Mouse (Mus musculus) stomach, embryonic 14.5 days (tissue): Measurements from ENCODE around the gene Dbx1. TPM values are rescaled to one million over a fixed set of nuclear protein-coding genes. Genes with fewer than 3 reads are reported as not detected.

Experiments
- ATAC-seq: fragments of 200-750 bp; cut with Nextera tagmentation; 2 replicates; pipeline ENCODE4 v1.8.0; 2017; ENCODE audit warnings: low read depth, moderate TSS enrichment; ENCODE audit not compliant: insufficient number of reproducible peaks, insufficient read depth, low FRiP score
- H3K27ac ChIP-seq: fragments of 300-500 bp; sonication (generic); 2 replicates; pipeline ENCODE4 v1.5.1; 2014; ENCODE audit warnings: mild to moderate bottlenecking, low read length, moderate library complexity, mixed read lengths
- H3K27me3 ChIP-seq: fragments of 300-500 bp; sonication (generic); 2 replicates; pipeline ENCODE4 v1.6.1; 2014; ENCODE audit warnings: low read length, control low read depth, mixed read lengths; ENCODE audit not compliant: control insufficient read depth, insufficient read depth
- H3K36me3 ChIP-seq: fragments of 300-500 bp; sonication (generic); 2 replicates; pipeline ENCODE4 v1.6.1; 2014; ENCODE audit warnings: mild to moderate bottlenecking, control low read depth, low read length, moderate library complexity, mixed read lengths; ENCODE audit not compliant: control insufficient read depth, insufficient read depth
- H3K4me1 ChIP-seq: fragments of 300-500 bp; sonication (generic); 2 replicates; pipeline ENCODE4 v1.6.1; 2014; ENCODE audit warnings: low read length, control low read depth, mixed read lengths; ENCODE audit not compliant: control insufficient read depth, insufficient read depth
- H3K4me2 ChIP-seq: fragments of 300-500 bp; sonication (generic); replicated peaks from 2 replicates; pipeline ENCODE4 v1.6.1; 2014; ENCODE audit warnings: low read depth, low read length, control low read depth
- H3K4me3 ChIP-seq: fragments of 300-500 bp; sonication (generic); 2 replicates; pipeline ENCODE4 v1.5.1; 2014; ENCODE audit warnings: low read depth, low read length, control low read depth
- H3K9ac ChIP-seq: fragments of 300-500 bp; sonication (generic); replicated peaks from 2 replicates; pipeline ENCODE4 v1.6.1; 2014; ENCODE audit warnings: low read depth, mild to moderate bottlenecking, control low read depth, low read length, moderate library complexity, mixed read lengths
- H3K9me3 ChIP-seq: fragments of 300-500 bp; sonication (generic); 2 replicates; pipeline ENCODE4 v1.6.1; 2016; ENCODE audit warnings: low read depth, low read length, control low read depth; ENCODE audit not compliant: control insufficient read depth
- WGBS: fragments of 180-500 bp; shearing (Covaris S2); extraction: QIAGEN DNeasy Blood & Tissue Kit; methylation state at CpG from one replicate; pipeline ENCODE4 v1.1.7; 2014; 5-methylcytosine and 5-hydroxymethylcytosine counted together
- polyA plus RNA-seq: library from polyadenylated mRNA; unstranded; fragments of >200 nt; fragmentation: Nextera tagmentation; extraction: Ambion mirVana; gene quantifications from 2 replicates; pipeline ENCODE4 v1.2.1, GENCODE M21; 2014

Dbx1 gene
- polyA plus RNA-seq, 1 experiment from 2014 or later = not detected

DNA sequence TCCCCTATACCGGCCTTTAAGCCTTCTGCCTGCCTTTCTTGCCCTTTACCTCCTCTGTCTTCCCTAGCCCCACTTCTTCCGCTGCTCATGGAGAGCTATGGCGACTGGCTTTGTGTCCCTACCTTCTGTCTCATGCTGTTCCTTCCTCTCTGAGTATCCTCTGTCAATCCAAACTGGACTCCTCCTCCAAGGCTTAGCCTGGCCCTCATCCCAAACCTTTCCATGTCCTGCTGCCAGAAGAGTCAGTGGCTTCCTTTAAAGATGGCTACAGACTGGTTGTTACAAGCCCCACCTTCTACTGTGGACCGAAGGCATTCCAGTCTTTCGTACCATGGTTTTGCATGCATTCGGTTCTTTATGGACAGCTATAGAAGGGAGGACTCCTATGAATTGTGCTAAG is 53.5 kb downstream of the Dbx1 start:
- no peak overlapping the region for H3K9ac ChIP-seq
- H3K36me3 ChIP-seq = peaks cover 54% of the 10 kb centered on the region
- ATAC-seq = no peak
- no peak overlapping the region for H3K4me3 ChIP-seq
- H3K27me3 ChIP-seq = no peaks in the 10 kb centered on the region
- H3K4me1 ChIP-seq = no peaks in the 10 kb centered on the region
- no peak overlapping the region for H3K4me2 ChIP-seq
- no peak overlapping the region for H3K27ac ChIP-seq
- WGBS = 90% methylated on average over 6 of the region's 6 CpGs
- H3K9me3 ChIP-seq = no peaks in the 10 kb centered on the region

DNA sequence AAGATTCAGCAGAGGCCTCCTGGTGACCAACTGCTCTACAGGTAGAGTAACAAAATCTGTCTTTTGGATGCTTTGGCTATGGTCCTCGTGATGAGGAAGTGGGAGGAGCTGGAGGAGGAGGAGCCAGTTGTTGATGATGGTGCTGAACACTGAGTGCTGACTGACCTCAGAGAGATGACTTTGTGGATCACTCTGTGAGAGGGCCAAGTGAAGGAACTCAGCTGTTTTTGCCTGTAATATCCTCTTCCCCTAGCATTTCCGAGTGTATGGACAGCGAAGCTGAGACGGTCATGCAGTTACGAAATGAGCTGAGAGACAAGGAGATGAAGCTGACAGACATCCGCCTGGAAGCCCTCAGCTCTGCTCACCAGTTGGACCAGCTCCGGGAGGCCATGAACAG is 54.1 kb downstream of the Dbx1 start:
- 85% methylated on average over 7 of the region's 7 CpGs for WGBS
- no peaks in the 10 kb centered on the region for H3K4me1 ChIP-seq
- no peak for ATAC-seq
- H3K27me3 ChIP-seq = no peaks in the 10 kb centered on the region
- no peak overlapping the region for H3K27ac ChIP-seq
- no peaks in the 10 kb centered on the region for H3K9me3 ChIP-seq
- H3K4me3 ChIP-seq = no peak overlapping the region
- H3K36me3 ChIP-seq = peaks cover 53% of the 10 kb centered on the region
- H3K4me2 ChIP-seq = no peak overlapping the region
- no peak overlapping the region for H3K9ac ChIP-seq

DNA sequence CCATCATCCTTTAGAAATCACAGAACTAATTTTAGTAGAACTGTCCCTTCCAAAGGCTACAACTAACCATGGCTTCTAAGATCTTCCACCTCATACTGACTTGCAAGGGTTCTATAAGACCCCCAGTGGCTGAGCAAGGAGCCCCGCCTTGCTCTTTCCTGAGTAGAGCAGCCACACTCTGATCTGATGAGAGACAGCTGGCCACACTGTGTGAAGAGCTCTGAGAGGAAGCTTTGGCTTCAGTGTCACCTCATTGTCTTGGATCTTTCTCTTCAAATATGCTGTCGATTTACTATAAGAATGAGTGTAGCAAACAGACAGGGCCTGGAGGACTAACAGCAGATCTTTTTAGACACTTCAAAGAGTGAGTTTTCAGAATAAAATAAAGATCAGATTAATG is 54.7 kb downstream of the Dbx1 start:
- H3K36me3 ChIP-seq = peaks cover 54% of the 10 kb centered on the region
- H3K9me3 ChIP-seq = no peaks in the 10 kb centered on the region
- ATAC-seq = no peak
- no peak overlapping the region for H3K4me2 ChIP-seq
- H3K4me3 ChIP-seq = no peak overlapping the region
- no peaks in the 10 kb centered on the region for H3K4me1 ChIP-seq
- H3K9ac ChIP-seq = no peak overlapping the region
- 76% methylated on average over 2 of the region's 2 CpGs for WGBS
- no peak overlapping the region for H3K27ac ChIP-seq
- H3K27me3 ChIP-seq = no peaks in the 10 kb centered on the region

Other genes starting within 250 kb of the Dbx1 start
- 9.8 and 11.3 TPM in 2 replicates for gene Htatip2, start 122.3 kb upstream of the Dbx1 start, polyA plus RNA-seq
- 51.5 and 59.1 TPM in 2 replicates for gene Prmt3, start 141.5 kb upstream of the Dbx1 start, polyA plus RNA-seq